Comparison of ENCODE assay signal across 16 mouse cellular contexts in genomic region chr2:181582939-181583338, GRCm38 (mm10). TPM values are rescaled to one million over a fixed set of nuclear protein-coding genes. Genes with fewer than 3 reads are reported as not detected.
DNase-seq lines count a peak whose midpoint lies in the region; ATAC-seq lines count a peak whose summit lies in the region.
"Had no signal": no experiment of that assay in that cellular context is flagged by ENCODE, and none has a peak within 500 bp of the region (broad histone marks: within the 10 kb centered on the region; RNA-seq: fewer than 3 reads in every experiment).

No protein-coding gene starts in this region.

- H3K36me3 ChIP-seq in limb, embryonic 11.5 days (ENCODE audit: control insufficient read depth, insufficient read depth, low read length) = peaks cover 22% of the 10 kb centered on the region
- H3K36me3 ChIP-seq in limb, embryonic 10.5 days = peaks cover 50% of the 10 kb centered on the region
- H3K36me3 ChIP-seq in liver, embryonic 15.5 days (replicated peaks) = peaks cover 30% of the 10 kb centered on the region
- peaks cover 45% of the 10 kb centered on the region for H3K36me3 ChIP-seq in hindbrain, embryonic 10.5 days

- no peak overlapping the region for H3K27ac ChIP-seq in limb, embryonic 11.5 days (replicated peaks; ENCODE audit: low read depth, low read length)
- H3K27ac ChIP-seq in limb, embryonic 10.5 days = no peak overlapping the region
- H3K27ac ChIP-seq in liver, embryonic 15.5 days (replicated peaks) = peak overlapping the region; percentile 94; the same call in 1 of the 2 replicates
- H3K27ac ChIP-seq in hindbrain, embryonic 10.5 days = no peak overlapping the region
- H3K27ac ChIP-seq: embryonic facial prominence, embryonic 12.5 days; heart, adult 2 months; liver, embryonic 14.5 days had no signal

- DNase-seq in cerebellum, adult 9-10 months = peak; percentile 41
- DNase-seq in cerebellum, adult 11 months = no peak
- peak; percentile 18 for DNase-seq in limb, embryonic 11.5 days (ENCODE audit: low spot score)
- DNase-seq in limb, embryonic 10.5 days (ENCODE audit: low spot score) = no peak
- DNase-seq in spleen, postnatal 4 days (ENCODE audit: low spot score in 2 of 2) = peak; percentile 11 to 53
- no peak for DNase-seq in spleen, adult 12 weeks (ENCODE audit: low spot score)
- DNase-seq in hindbrain, embryonic 10.5 days (ENCODE audit: low spot score) = no peak
- DNase-seq: kidney, adult 11 months; lung, postnatal 14 days; retina, postnatal 1 day had no signal

- ATAC-seq in limb, embryonic 11.5 days (ENCODE audit: insufficient number of reproducible peaks, low FRiP score, low TSS enrichment, low read depth) = no peak
- no peak for ATAC-seq in liver, embryonic 15.5 days (ENCODE audit: insufficient read depth)

- H3K4me3 ChIP-seq in limb, embryonic 11.5 days (ENCODE audit: low read depth, low read length) = no peak overlapping the region
- no peak overlapping the region for H3K4me3 ChIP-seq in limb, embryonic 10.5 days
- no peak overlapping the region for H3K4me3 ChIP-seq in liver, embryonic 15.5 days (replicated peaks)
- H3K4me3 ChIP-seq in hindbrain, embryonic 10.5 days = no peak overlapping the region
- H3K4me3 ChIP-seq: heart, adult 2 months had no signal

- no peaks in the 10 kb centered on the region for H3K27me3 ChIP-seq in limb, embryonic 11.5 days (ENCODE audit: control insufficient read depth, insufficient read depth, low read length)
- no peaks in the 10 kb centered on the region for H3K27me3 ChIP-seq in limb, embryonic 10.5 days (ENCODE audit: low read depth, poor library complexity, severe bottlenecking)
- no peaks in the 10 kb centered on the region for H3K27me3 ChIP-seq in liver, embryonic 15.5 days
- no peaks in the 10 kb centered on the region for H3K27me3 ChIP-seq in hindbrain, embryonic 10.5 days (ENCODE audit: insufficient read depth, poor library complexity, severe bottlenecking)
- H3K27me3 ChIP-seq: embryonic facial prominence, embryonic 12.5 days; hindbrain, embryonic 15.5 days; neural tube, embryonic 13.5 days had no signal

- 92% methylated on average over 1 of the region's 1 CpGs for WGBS in limb, embryonic 11.5 days
- WGBS in limb, embryonic 10.5 days = 93% methylated on average over 1 of the region's 1 CpGs
- WGBS in liver, embryonic 15.5 days (ENCODE audit: insufficient replicate concordance) = 63% methylated on average over 1 of the region's 1 CpGs
- WGBS in hindbrain, embryonic 10.5 days = 86% methylated on average over 1 of the region's 1 CpGs

- H3K9ac ChIP-seq in limb, embryonic 11.5 days (ENCODE audit: low read length) = no peak overlapping the region
- H3K9ac ChIP-seq in liver, embryonic 15.5 days = no peak overlapping the region
- H3K9ac ChIP-seq: embryonic facial prominence, embryonic 12.5 days; liver, embryonic 14.5 days; neural tube, embryonic 13.5 days had no signal

- H3K9me3 ChIP-seq in limb, embryonic 11.5 days (ENCODE audit: control insufficient read depth, low read length) = no peaks in the 10 kb centered on the region
- H3K9me3 ChIP-seq in limb, embryonic 10.5 days (replicated peaks) = no peaks in the 10 kb centered on the region
- no peaks in the 10 kb centered on the region for H3K9me3 ChIP-seq in liver, embryonic 15.5 days (replicated peaks)
- no peaks in the 10 kb centered on the region for H3K9me3 ChIP-seq in hindbrain, embryonic 10.5 days
- H3K9me3 ChIP-seq: embryonic facial prominence, embryonic 12.5 days; hindbrain, embryonic 15.5 days; neural tube, embryonic 13.5 days had no signal

- H3K4me1 ChIP-seq in limb, embryonic 11.5 days (ENCODE audit: control insufficient read depth, insufficient read depth, low read length) = peaks cover 3% of the 10 kb centered on the region; the same call in 1 of the 2 replicates
- peaks cover 22% of the 10 kb centered on the region for H3K4me1 ChIP-seq in limb, embryonic 10.5 days
- peaks cover 45% of the 10 kb centered on the region for H3K4me1 ChIP-seq in liver, embryonic 15.5 days (replicated peaks)
- H3K4me1 ChIP-seq in hindbrain, embryonic 10.5 days (replicated peaks) = peaks cover 28% of the 10 kb centered on the region

- no peak overlapping the region for H3K4me2 ChIP-seq in limb, embryonic 11.5 days (ENCODE audit: low read depth, severe bottlenecking)
- H3K4me2 ChIP-seq in liver, embryonic 15.5 days = no peak overlapping the region

RNA-seq across cellular contexts. Expression of gene Uckl1, which starts 1.8 kb away (rescaled TPM):
- 34.4 and 39.7 TPM in 2 replicates for polyA plus RNA-seq in limb, embryonic 11.5 days (2014; fragmentation: Nextera tagmentation; extraction: Ambion mirVana)
- 36.6 and 44.1 TPM in 2 replicates for polyA plus RNA-seq in limb, embryonic 10.5 days (2016; fragmentation: Nextera tagmentation; extraction: Ambion mirVana)
- polyA plus RNA-seq in liver, embryonic 15.5 days (2015; fragmentation: Nextera tagmentation; extraction: Ambion mirVana) = 20.4 and 27.5 TPM in 2 replicates
- polyA plus RNA-seq in hindbrain, embryonic 10.5 days (2016; fragmentation: Nextera tagmentation; extraction: Ambion mirVana) = 52.9 and 56.8 TPM in 2 replicates

RNA-seq across cellular contexts. Expression of gene Prpf6, which starts 8.7 kb away (rescaled TPM):
- polyA plus RNA-seq in limb, embryonic 11.5 days (2014; fragmentation: Nextera tagmentation; extraction: Ambion mirVana) = 78.7 and 82.5 TPM in 2 replicates
- 79.4 and 80.5 TPM in 2 replicates for polyA plus RNA-seq in limb, embryonic 10.5 days (2016; fragmentation: Nextera tagmentation; extraction: Ambion mirVana)
- 23.8 and 25.9 TPM in 2 replicates for polyA plus RNA-seq in liver, embryonic 15.5 days (2015; fragmentation: Nextera tagmentation; extraction: Ambion mirVana)
- 65.0 and 77.1 TPM in 2 replicates for polyA plus RNA-seq in hindbrain, embryonic 10.5 days (2016; fragmentation: Nextera tagmentation; extraction: Ambion mirVana)

RNA-seq across cellular contexts. Expression of gene Zfp512b, which starts 9.7 kb away (rescaled TPM):
- polyA plus RNA-seq in limb, embryonic 11.5 days (2014; fragmentation: Nextera tagmentation; extraction: Ambion mirVana) = 30.9 and 41.1 TPM in 2 replicates
- 37.5 and 57.7 TPM in 2 replicates for polyA plus RNA-seq in limb, embryonic 10.5 days (2016; fragmentation: Nextera tagmentation; extraction: Ambion mirVana)
- 9.3 and 9.6 TPM in 2 replicates for polyA plus RNA-seq in liver, embryonic 15.5 days (2015; fragmentation: Nextera tagmentation; extraction: Ambion mirVana)
- 36.9 and 45.4 TPM in 2 replicates for polyA plus RNA-seq in hindbrain, embryonic 10.5 days (2016; fragmentation: Nextera tagmentation; extraction: Ambion mirVana)

RNA-seq across cellular contexts. Expression of gene Samd10, which starts 16.1 kb away (rescaled TPM):
- polyA plus RNA-seq in limb, embryonic 11.5 days (2014; fragmentation: Nextera tagmentation; extraction: Ambion mirVana) = 14.9 and 17.7 TPM in 2 replicates
- 12.0 and 17.2 TPM in 2 replicates for polyA plus RNA-seq in limb, embryonic 10.5 days (2016; fragmentation: Nextera tagmentation; extraction: Ambion mirVana)
- polyA plus RNA-seq in liver, embryonic 15.5 days (2015; fragmentation: Nextera tagmentation; extraction: Ambion mirVana) = 2.2 and 2.6 TPM in 2 replicates
- 36.1 and 72.6 TPM in 2 replicates for polyA plus RNA-seq in hindbrain, embryonic 10.5 days (2016; fragmentation: Nextera tagmentation; extraction: Ambion mirVana)

Comparison
In these comparisons a context has a peak if more than half of its experiments do, and no peak if none do; other contexts are left out.
1. DNase-seq: peak in cerebellum, adult 9-10 months (single experiment), limb, embryonic 11.5 days (single experiment) and spleen, postnatal 4 days (2 of 2); none in cerebellum, adult 11 months (single experiment), limb, embryonic 10.5 days (single experiment), spleen, adult 12 weeks (single experiment) and hindbrain, embryonic 10.5 days (single experiment).